21 mouse cellular contexts compared by ENCODE assay signal in genomic region chr5:139332590-139333272, GRCm38 (mm10). TPM values are rescaled to one million over a fixed set of nuclear protein-coding genes. Genes with fewer than 3 reads are reported as not detected.
DNase-seq lines count a peak whose midpoint lies in the region; ATAC-seq and TF ChIP-seq lines count a peak whose summit lies in the region.
"Had no signal": no experiment of that assay in that cellular context is flagged by ENCODE, and none has a peak within 500 bp of the region (broad histone marks: within the 10 kb centered on the region; RNA-seq: fewer than 3 reads in every experiment).

No protein-coding gene starts in this region.

- no peak overlapping the region for H3K4me2 ChIP-seq in forebrain, embryonic 13.5 days
- H3K4me2 ChIP-seq in forebrain, embryonic 16.5 days (ENCODE audit: low read length) = no peak overlapping the region
- H3K4me2 ChIP-seq in liver, embryonic 11.5 days = no peak overlapping the region
- H3K4me2 ChIP-seq in stomach, embryonic 15.5 days = no peak overlapping the region
- H3K4me2 ChIP-seq: embryonic facial prominence, embryonic 12.5 days; neural tube, embryonic 15.5 days had no signal

- 89% methylated on average over 8 of the region's 8 CpGs for WGBS in forebrain, embryonic 13.5 days
- 83% methylated on average over 8 of the region's 8 CpGs for WGBS in forebrain, embryonic 16.5 days
- WGBS in liver, adult 2 months = 73% methylated on average over 8 of the region's 8 CpGs
- 77% methylated on average over 8 of the region's 8 CpGs for WGBS in liver, embryonic 11.5 days
- WGBS in stomach, embryonic 15.5 days = 77% methylated on average over 8 of the region's 8 CpGs

- ATAC-seq in forebrain, embryonic 13.5 days = 0 out of 2 replicates have a peak, but pooled peaks have one; percentile 22
- no peak for ATAC-seq in forebrain, embryonic 16.5 days
- ATAC-seq in liver, embryonic 11.5 days (replicated peaks; ENCODE audit: low FRiP score) = 0 out of 2 replicates have a peak, but pooled peaks have one; percentile 13
- peak; percentile 85 for ATAC-seq in stomach, embryonic 15.5 days (ENCODE audit: insufficient read depth, low FRiP score, low read depth)
- ATAC-seq: activated CD4-positive, CD25-positive, alpha-beta regulatory T cell, adult 4 months had no signal

- no peak overlapping the region for H3K4me3 ChIP-seq in forebrain, embryonic 13.5 days
- no peak overlapping the region for H3K4me3 ChIP-seq in forebrain, embryonic 16.5 days (replicated peaks; ENCODE audit: low read length)
- H3K4me3 ChIP-seq in liver, adult 2 months (ENCODE audit: insufficient read depth, low read depth, low read length) = no peak overlapping the region
- H3K4me3 ChIP-seq in liver, embryonic 11.5 days (ENCODE audit: low read depth, low read length) = no peak overlapping the region
- no peak overlapping the region for H3K4me3 ChIP-seq in stomach, embryonic 15.5 days (replicated peaks)
- H3K4me3 ChIP-seq: embryonic facial prominence, embryonic 12.5 days; forebrain, embryonic 10.5 days; limb, embryonic 10.5 days; neural tube, embryonic 15.5 days had no signal

- DNase-seq in liver, adult 2 months (ENCODE audit: extremely low read depth, low read depth, low spot score) = peak; percentile 76
- no peak for DNase-seq in liver
- no peak for DNase-seq in liver, embryonic 11.5 days (ENCODE audit: low spot score)
- no peak for DNase-seq in right cerebral cortex, postnatal 36 days (ENCODE audit: low spot score in 2 of 2)
- no peak for DNase-seq in left cerebral cortex, postnatal 4 days
- DNase-seq: cerebellum, adult 11 months; thymus, postnatal 36 days had no signal

- H3K4me1 ChIP-seq in forebrain, embryonic 13.5 days = no peaks in the 10 kb centered on the region
- H3K4me1 ChIP-seq in forebrain, embryonic 16.5 days (replicated peaks; ENCODE audit: control insufficient read depth, insufficient read depth, low read length) = no peaks in the 10 kb centered on the region
- peaks cover 26% of the 10 kb centered on the region for H3K4me1 ChIP-seq in liver, adult 2 months (ENCODE audit: control insufficient read depth, insufficient read depth, low read length)
- peaks cover 11% of the 10 kb centered on the region for H3K4me1 ChIP-seq in liver, embryonic 11.5 days (replicated peaks; ENCODE audit: control insufficient read depth, insufficient read depth, low read length)
- peaks cover 3% of the 10 kb centered on the region; the same call in 1 of the 2 replicates for H3K4me1 ChIP-seq in stomach, embryonic 15.5 days
- H3K4me1 ChIP-seq: embryonic facial prominence, embryonic 12.5 days; forebrain, embryonic 10.5 days; limb, embryonic 10.5 days had no signal

- H3K9ac ChIP-seq in forebrain, embryonic 13.5 days = no peak overlapping the region
- no peak overlapping the region for H3K9ac ChIP-seq in forebrain, embryonic 16.5 days (replicated peaks; ENCODE audit: low read depth, low read length)
- peak overlapping the region; percentile 17 for H3K9ac ChIP-seq in liver, adult 2 months (ENCODE audit: low read depth, low read length)
- H3K9ac ChIP-seq in liver, embryonic 11.5 days (ENCODE audit: low read depth, low read length) = no peak overlapping the region
- no peak overlapping the region for H3K9ac ChIP-seq in stomach, embryonic 15.5 days
- H3K9ac ChIP-seq: embryonic facial prominence, embryonic 12.5 days; neural tube, embryonic 15.5 days had no signal

- H3K9me3 ChIP-seq in forebrain, embryonic 13.5 days (replicated peaks) = no peaks in the 10 kb centered on the region
- no peaks in the 10 kb centered on the region for H3K9me3 ChIP-seq in forebrain, embryonic 16.5 days (ENCODE audit: control insufficient read depth, low read length)
- no peaks in the 10 kb centered on the region for H3K9me3 ChIP-seq in liver, embryonic 11.5 days (ENCODE audit: control insufficient read depth, low read length)
- no peaks in the 10 kb centered on the region for H3K9me3 ChIP-seq in stomach, embryonic 15.5 days
- H3K9me3 ChIP-seq: embryonic facial prominence, embryonic 12.5 days; forebrain, embryonic 10.5 days; limb, embryonic 10.5 days; neural tube, embryonic 15.5 days had no signal

- no peaks in the 10 kb centered on the region for H3K79me2 ChIP-seq in liver, adult 2 months (ENCODE audit: control insufficient read depth, insufficient read depth, low read length)

- no peaks in the 10 kb centered on the region; the same call in 1 of the 2 replicates for H3K27me3 ChIP-seq in forebrain, embryonic 13.5 days
- no peaks in the 10 kb centered on the region for H3K27me3 ChIP-seq in forebrain, embryonic 16.5 days (replicated peaks; ENCODE audit: control insufficient read depth, insufficient read depth, low read length)
- no peaks in the 10 kb centered on the region for H3K27me3 ChIP-seq in liver, adult 2 months (ENCODE audit: control insufficient read depth, insufficient read depth, low read length)
- no peaks in the 10 kb centered on the region for H3K27me3 ChIP-seq in liver, embryonic 11.5 days (replicated peaks; ENCODE audit: control insufficient read depth, insufficient read depth, low read length)
- H3K27me3 ChIP-seq in stomach, embryonic 15.5 days (replicated peaks) = no peaks in the 10 kb centered on the region
- H3K27me3 ChIP-seq: embryonic facial prominence, embryonic 12.5 days; neural tube, embryonic 15.5 days had no signal

- no peak for TF ChIP-seq POLR2A in liver, adult 2 months (IDR thresholded peaks at IDR 0.05; ENCODE audit: extremely low read depth, insufficient read depth, low read length)

- H3K27ac ChIP-seq in forebrain, embryonic 13.5 days = no peak overlapping the region
- H3K27ac ChIP-seq in forebrain, embryonic 16.5 days (ENCODE audit: low read length) = no peak overlapping the region
- H3K27ac ChIP-seq in liver, adult 2 months (replicated peaks; ENCODE audit: insufficient read depth, low read depth, low read length) = peak overlapping the region; percentile 66
- H3K27ac ChIP-seq in liver, embryonic 11.5 days (ENCODE audit: low read depth, low read length) = peak overlapping the region; percentile 48; the same call in 1 of the 2 replicates
- H3K27ac ChIP-seq in stomach, embryonic 15.5 days = peak overlapping the region; percentile 79
- H3K27ac ChIP-seq: embryonic facial prominence, embryonic 12.5 days; forebrain, embryonic 10.5 days; limb, embryonic 10.5 days; neural tube, embryonic 15.5 days had no signal

- intact Hi-C loops in left cerebral cortex, postnatal 4 days (cut with DNase I) = no loop called here

- H3K36me3 ChIP-seq in forebrain, embryonic 13.5 days (ENCODE audit: poor library complexity, severe bottlenecking) = peaks cover 34% of the 10 kb centered on the region
- H3K36me3 ChIP-seq in forebrain, embryonic 16.5 days (ENCODE audit: control insufficient read depth, insufficient read depth) = peaks cover 8% of the 10 kb centered on the region; the same call in 1 of the 2 replicates
- H3K36me3 ChIP-seq in liver, adult 2 months (ENCODE audit: control insufficient read depth, insufficient read depth, low read length) = no peaks in the 10 kb centered on the region
- H3K36me3 ChIP-seq in liver, embryonic 11.5 days (ENCODE audit: control insufficient read depth, insufficient read depth, low read length) = peaks cover 11% of the 10 kb centered on the region; the same call in 1 of the 2 replicates
- H3K36me3 ChIP-seq in stomach, embryonic 15.5 days = peaks cover 11% of the 10 kb centered on the region; the same call in 1 of the 2 replicates

- no peak for TF ChIP-seq CTCF in liver, adult 2 months (IDR thresholded peaks at IDR 0.05; ENCODE audit: low read depth, low read length)

RNA-seq across cellular contexts. Expression of gene Adap1, which starts 7.3 kb away (rescaled TPM):
- polyA plus RNA-seq in forebrain, embryonic 13.5 days (2015; fragmentation: Nextera tagmentation; extraction: Ambion mirVana) = 3.8 and 7.0 TPM in 2 replicates
- polyA plus RNA-seq in forebrain, embryonic 16.5 days (2015; fragmentation: Nextera tagmentation; extraction: Ambion mirVana) = 21.5 and 35.5 TPM in 2 replicates
- 1.5 TPM in 2 replicates for total RNA-seq in liver, adult 2 months (2014; rRNA removed)
- polyA plus RNA-seq in liver, adult 2 months (2012; rRNA removed) = 0.60 and 1.3 TPM in 2 replicates
- 7.2 and 8.1 TPM in 2 replicates for polyA plus RNA-seq in liver, embryonic 11.5 days (2014; fragmentation: Nextera tagmentation; extraction: Ambion mirVana)
- polyA plus RNA-seq in stomach, embryonic 15.5 days (2015; fragmentation: Nextera tagmentation; extraction: Ambion mirVana) = 12.3 and 13.0 TPM in 2 replicates
- 100 to 1,000 TPM; 219 to 247 TPM for total RNA-seq in left cerebral cortex, postnatal 4 days (2021)

RNA-seq across cellular contexts. Expression of gene Cox19, which starts 18.5 kb away (rescaled TPM):
- 111 and 117 TPM in 2 replicates for polyA plus RNA-seq in forebrain, embryonic 13.5 days (2015; fragmentation: Nextera tagmentation; extraction: Ambion mirVana)
- polyA plus RNA-seq in forebrain, embryonic 16.5 days (2015; fragmentation: Nextera tagmentation; extraction: Ambion mirVana) = 90.6 and 97.9 TPM in 2 replicates
- total RNA-seq in liver, adult 2 months (2014; rRNA removed) = 23.6 and 25.2 TPM in 2 replicates
- polyA plus RNA-seq in liver, adult 2 months (2012; rRNA removed) = 82.4 and 86.1 TPM in 2 replicates
- polyA plus RNA-seq in liver, embryonic 11.5 days (2014; fragmentation: Nextera tagmentation; extraction: Ambion mirVana) = 98.1 and 103 TPM in 2 replicates
- 109 and 115 TPM in 2 replicates for polyA plus RNA-seq in stomach, embryonic 15.5 days (2015; fragmentation: Nextera tagmentation; extraction: Ambion mirVana)
- total RNA-seq in left cerebral cortex, postnatal 4 days (2021) = 10 to 100 TPM; 87.8 to 89.3 TPM

RNA-seq across cellular contexts. Expression of gene Cyp2w1, which starts 19.7 kb away (rescaled TPM):
- polyA plus RNA-seq in forebrain, embryonic 13.5 days (2015; fragmentation: Nextera tagmentation; extraction: Ambion mirVana) = not detected in 2 replicates
- polyA plus RNA-seq in forebrain, embryonic 16.5 days (2015; fragmentation: Nextera tagmentation; extraction: Ambion mirVana) = not detected in 2 replicates
- not detected in 2 replicates for total RNA-seq in liver, adult 2 months (2014; rRNA removed)
- not detected in 2 replicates for polyA plus RNA-seq in liver, adult 2 months (2012; rRNA removed)
- polyA plus RNA-seq in liver, embryonic 11.5 days (2014; fragmentation: Nextera tagmentation; extraction: Ambion mirVana) = not detected in 2 replicates
- polyA plus RNA-seq in stomach, embryonic 15.5 days (2015; fragmentation: Nextera tagmentation; extraction: Ambion mirVana) = 8.5 and 11.6 TPM in 2 replicates
- total RNA-seq in left cerebral cortex, postnatal 4 days (2021) = not detected
- total RNA-seq: heart, postnatal 25 days; layer of hippocampus, postnatal 10 days; megakaryocyte progenitor cell, adult 5-6 weeks had no signal
- polyA plus RNA-seq: activated CD4-positive, CD25-positive, alpha-beta regulatory T cell, adult 4 months; forebrain, embryonic 10.5 days; gonadal fat pad, adult 2 months; hindbrain, embryonic 16.5 days; limb, embryonic 10.5 days; neural tube, embryonic 15.5 days; testis, adult 2 months had no signal

RNA-seq across cellular contexts. Expression of gene Gpr146, which starts 44.8 kb away (rescaled TPM):
- 0.93 and 0.97 TPM in 2 replicates for polyA plus RNA-seq in forebrain, embryonic 13.5 days (2015; fragmentation: Nextera tagmentation; extraction: Ambion mirVana)
- 1.5 and 1.8 TPM in 2 replicates for polyA plus RNA-seq in forebrain, embryonic 16.5 days (2015; fragmentation: Nextera tagmentation; extraction: Ambion mirVana)
- 36.5 and 57.1 TPM in 2 replicates for total RNA-seq in liver, adult 2 months (2014; rRNA removed)
- polyA plus RNA-seq in liver, adult 2 months (2012; rRNA removed) = 43.5 and 70.7 TPM in 2 replicates
- 13.4 and 15.1 TPM in 2 replicates for polyA plus RNA-seq in liver, embryonic 11.5 days (2014; fragmentation: Nextera tagmentation; extraction: Ambion mirVana)
- 2.7 and 3.3 TPM in 2 replicates for polyA plus RNA-seq in stomach, embryonic 15.5 days (2015; fragmentation: Nextera tagmentation; extraction: Ambion mirVana)
- total RNA-seq in left cerebral cortex, postnatal 4 days (2021) = 1 to 10 TPM; 2.2 to 2.5 TPM

Comparison
In these comparisons a context has a peak if more than half of its experiments do, and no peak if none do; other contexts are left out.
1. H3K27ac ChIP-seq: peak in liver, adult 2 months (single experiment), liver, embryonic 11.5 days (single experiment) and stomach, embryonic 15.5 days (single experiment); none in forebrain, embryonic 13.5 days (single experiment) and forebrain, embryonic 16.5 days (single experiment).